ENCODE assay signal across 1 mouse cellular context in the genomic region with DNA sequence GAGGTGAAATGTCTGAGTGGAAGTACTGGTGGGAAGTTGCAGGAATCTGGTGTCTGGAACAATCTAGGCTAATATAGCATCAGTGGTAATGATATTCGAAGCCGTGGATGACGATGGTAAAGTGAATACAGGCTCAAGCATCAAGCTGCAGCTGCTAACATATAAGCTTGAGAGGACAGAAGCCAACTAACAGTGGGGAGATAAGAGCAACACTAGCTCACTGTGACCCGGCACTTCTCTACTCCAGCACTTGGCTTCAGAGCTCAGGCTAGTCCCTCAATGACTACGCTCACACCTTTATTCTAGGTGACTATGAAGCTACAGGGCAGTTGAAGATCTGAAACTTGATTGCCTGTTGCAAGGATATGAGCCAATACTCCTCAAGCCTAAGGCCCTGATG.
TF ChIP-seq lines count a peak whose summit lies in the region.

No protein-coding gene starts in this region.

TF ChIP-seq in MEL, 35 proteins besides CTCF, POLR2A, EP300 and RAD21:
- peak; percentile 13; the same call in 1 of the 2 replicates for TF ChIP-seq TAL1 (IDR thresholded peaks at IDR 0.05; ENCODE audit: low read length)
- TF ChIP-seq TBP (IDR thresholded peaks at IDR 0.05; ENCODE audit: low read depth, low read length): peak; percentile 93
- TF ChIP-seq POLR2AphosphoS2 (IDR thresholded peaks at IDR 0.05; ENCODE audit: low read length): no peak
- TF ChIP-seq KAT2A (conservative IDR thresholded peaks at IDR 0.05; ENCODE audit: low read depth, low read length): no peak
- TF ChIP-seq SMC3 (IDR thresholded peaks at IDR 0.05; ENCODE audit: low read depth, low read length): no peak
- no peak for TF ChIP-seq MAZ (IDR thresholded peaks at IDR 0.05; ENCODE audit: low read depth, low read length)
- TF ChIP-seq MEF2A (IDR thresholded peaks at IDR 0.05; ENCODE audit: extremely low read depth, insufficient replicate concordance, low read depth, low read length, poor library complexity, severe bottlenecking): no peak
- no peak for TF ChIP-seq ZC3H11A (IDR thresholded peaks at IDR 0.05; ENCODE audit: low read depth, low read length)
- TF ChIP-seq RCOR1 (IDR thresholded peaks at IDR 0.05; ENCODE audit: low read depth, low read length): 0 out of 2 replicates have a peak, but pooled peaks have one; percentile 17
- no peak for TF ChIP-seq ETS1 (IDR thresholded peaks at IDR 0.05; ENCODE audit: low read depth, low read length)
- no peak for TF ChIP-seq BHLHE40 (IDR thresholded peaks at IDR 0.05; ENCODE audit: borderline replicate concordance, low read depth, low read length)
- TF ChIP-seq MXI1 (IDR thresholded peaks at IDR 0.05; ENCODE audit: low read depth, low read length): no peak
- TF ChIP-seq ELF1 (IDR thresholded peaks at IDR 0.05; ENCODE audit: low read depth, low read length): no peak
- no peak for TF ChIP-seq TCF12 (IDR thresholded peaks at IDR 0.05; ENCODE audit: low read depth, low read length)
- no peak for TF ChIP-seq ZKSCAN1 (IDR thresholded peaks at IDR 0.05; ENCODE audit: low read depth, low read length)
- TF ChIP-seq CHD1 (IDR thresholded peaks at IDR 0.05; ENCODE audit: low read depth, low read length): no peak
- TF ChIP-seq NRF1 (IDR thresholded peaks at IDR 0.05; ENCODE audit: insufficient read depth, low read depth, low read length, poor library complexity, severe bottlenecking): no peak
- peak; percentile 72 for TF ChIP-seq GATA1 (IDR thresholded peaks at IDR 0.05; ENCODE audit: low read depth, low read length)
- TF ChIP-seq POLR2AphosphoS5 (IDR thresholded peaks at IDR 0.05; ENCODE audit: borderline replicate concordance, low read depth, low read length): no peak
- TF ChIP-seq E2F4 (IDR thresholded peaks at IDR 0.05; ENCODE audit: borderline replicate concordance, low read depth, low read length): no peak
- TF ChIP-seq JUND (IDR thresholded peaks at IDR 0.05; ENCODE audit: low read depth, low read length): no peak
- 0 out of 2 replicates have a peak, but pooled peaks have one; percentile 59 for TF ChIP-seq GABPA (IDR thresholded peaks at IDR 0.05; ENCODE audit: low read depth, low read length)
- no peak for TF ChIP-seq MYC (IDR thresholded peaks at IDR 0.05; ENCODE audit: low read depth, low read length)
- TF ChIP-seq MAFK (IDR thresholded peaks at IDR 0.05; ENCODE audit: borderline replicate concordance, low read depth, low read length): no peak
- TF ChIP-seq USF1 (IDR thresholded peaks at IDR 0.05; ENCODE audit: low read depth, low read length): no peak
- TF ChIP-seq NELFE (IDR thresholded peaks at IDR 0.05; ENCODE audit: low read depth, low read length): no peak
- TF ChIP-seq UBTF (IDR thresholded peaks at IDR 0.05; ENCODE audit: borderline replicate concordance, insufficient read depth, low read depth, low read length): no peak
- TF ChIP-seq ZNF384 (IDR thresholded peaks at IDR 0.05; ENCODE audit: low read depth, low read length): no peak; the same call in 1 of the 2 replicates
- TF ChIP-seq MAX (IDR thresholded peaks at IDR 0.05; ENCODE audit: low read length): no peak
- TF ChIP-seq CHD2 (IDR thresholded peaks at IDR 0.05; ENCODE audit: low read length): no peak
- no peak for TF ChIP-seq HCFC1 (IDR thresholded peaks at IDR 0.05; ENCODE audit: low read depth, low read length)
- TF ChIP-seq ZMIZ1 (IDR thresholded peaks at IDR 0.05; ENCODE audit: low read depth, low read length): no peak
- TF ChIP-seq SIN3A (IDR thresholded peaks at IDR 0.05; ENCODE audit: low read length): no peak
- TF ChIP-seq MYB (IDR thresholded peaks at IDR 0.05; ENCODE audit: low read depth, low read length): no peak
- TF ChIP-seq USF2 (IDR thresholded peaks at IDR 0.05; ENCODE audit: borderline replicate concordance in 1 of 2, insufficient read depth in 1 of 2, low read depth in 1 of 2, low read length in 2 of 2): no peak
